Mouse (Mus musculus) urinary bladder, postnatal 4 days (tissue): ENCODE results near the gene Lrrc20.
A peak's percentile ranks its signal among the peaks of the same experiment; 100 is the strongest.

Experiments used
- DNase-seq, 2 experiments: peaks; one replicate each; pipeline ENCODE4 v3.0.0; 2021 to 2022; ENCODE audit warnings: low spot score in 2 of 2

The Lrrc20 gene

DNA sequence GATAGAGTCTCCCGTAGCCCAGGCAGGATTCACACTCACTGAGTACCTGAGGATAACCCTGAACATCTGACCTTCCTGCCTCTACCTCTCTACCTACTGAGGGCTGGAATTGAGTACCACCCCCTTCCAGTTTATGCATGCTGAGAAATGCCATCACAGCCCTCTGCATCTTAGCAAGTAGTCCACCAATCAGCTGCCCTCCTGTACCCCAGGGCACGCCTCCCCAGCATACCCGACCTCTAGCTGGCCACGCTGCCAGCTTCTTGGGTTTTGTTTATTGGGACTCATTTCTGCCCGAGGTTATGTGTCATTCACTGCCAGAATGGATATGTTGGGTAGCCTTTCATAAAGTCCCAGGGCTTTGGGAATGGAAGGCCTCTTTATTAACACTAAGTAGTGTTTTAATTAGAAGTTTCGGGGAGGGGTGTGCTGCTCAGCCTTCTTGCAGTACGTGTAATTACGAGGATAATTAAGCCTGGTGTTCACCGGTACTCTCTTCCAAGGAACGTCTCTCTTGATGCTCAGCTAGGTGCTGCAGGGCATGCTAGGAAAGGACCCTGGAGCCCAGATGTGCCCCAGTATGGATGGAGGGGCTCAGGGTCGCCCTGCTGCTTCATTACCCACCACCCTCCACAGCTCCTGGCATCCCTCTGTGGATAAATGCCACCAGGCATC, 36.8 kb downstream of the Lrrc20 start:
- DNase-seq, result no peak

DNA sequence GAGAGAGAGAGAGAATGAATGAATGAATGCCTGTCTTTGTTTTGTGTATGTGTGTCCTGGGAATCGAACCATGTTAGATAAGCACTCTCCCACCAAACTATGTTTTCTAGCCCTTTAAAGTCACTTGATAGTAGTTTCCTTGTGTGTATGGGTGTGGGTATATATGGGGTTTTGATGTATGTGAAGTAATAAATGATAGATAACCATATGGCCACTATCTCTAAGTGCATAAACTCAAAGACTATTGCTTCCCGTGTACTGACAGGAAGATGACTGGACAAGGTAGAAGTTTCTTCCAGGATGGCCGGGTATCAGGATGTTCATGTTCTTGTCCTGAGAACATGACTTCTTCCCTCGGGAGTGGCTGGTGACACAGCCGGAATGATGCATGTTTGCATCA, 41.3 kb downstream of the Lrrc20 start:
- DNase-seq, result no peak

DNA sequence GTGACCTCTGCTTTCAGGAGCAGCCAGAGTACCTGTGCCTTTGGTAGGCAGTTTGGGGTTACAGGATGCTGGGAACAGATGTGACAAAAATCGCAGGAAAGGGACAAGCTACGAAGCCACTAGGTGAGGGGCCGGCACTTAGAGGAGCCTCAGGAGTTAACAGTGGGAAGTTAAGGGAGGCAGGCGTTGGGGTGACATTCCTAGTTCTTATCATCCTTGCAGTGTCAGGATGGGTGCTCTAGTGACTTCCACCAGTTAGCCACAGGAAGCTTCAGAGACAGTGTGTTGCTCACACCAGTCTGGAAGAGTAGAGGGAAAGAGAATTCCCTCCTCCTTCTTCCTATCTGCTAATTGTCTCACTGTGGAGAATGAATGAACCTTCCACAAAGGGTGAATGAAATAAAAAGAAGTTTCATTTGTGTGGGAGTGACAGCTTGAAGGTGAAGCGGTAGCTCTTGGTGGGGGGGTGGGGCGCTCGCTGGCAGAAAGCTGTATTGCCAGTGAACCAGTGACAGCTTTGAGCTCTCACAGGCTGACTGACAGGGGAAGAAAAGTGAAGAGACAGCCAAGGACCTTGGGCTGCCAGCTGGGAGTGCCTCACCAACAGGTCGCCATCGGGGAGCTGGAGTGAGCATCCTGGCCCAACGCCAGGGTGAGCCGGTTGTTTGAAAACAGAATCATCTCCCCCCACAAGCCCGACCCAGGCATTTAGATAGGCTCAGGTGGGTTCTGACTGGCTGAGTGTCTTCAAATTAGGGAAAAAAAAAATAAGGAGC, 41.9 kb downstream of the Lrrc20 start:
- no peak for DNase-seq

DNA sequence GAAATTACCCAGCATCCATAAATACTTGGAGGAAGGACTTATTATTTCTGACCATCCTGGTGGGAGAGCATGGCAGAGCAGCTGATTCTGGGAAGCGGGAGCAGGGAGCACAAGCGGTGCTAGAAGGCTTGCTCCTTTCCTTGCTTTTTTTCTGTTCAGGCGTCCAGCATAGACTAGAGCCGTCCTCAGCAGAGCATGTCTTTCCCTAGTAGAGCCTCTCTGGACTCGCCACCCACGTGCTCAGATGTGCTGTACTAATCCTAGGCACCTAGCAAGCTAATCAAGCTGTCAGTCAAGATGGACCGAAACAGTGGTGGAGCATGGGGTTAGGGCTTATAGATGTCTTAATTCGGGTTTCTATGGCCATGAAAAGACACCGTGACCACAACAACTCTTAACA, 42.7 kb downstream of the Lrrc20 start:
- no peak for DNase-seq

DNA sequence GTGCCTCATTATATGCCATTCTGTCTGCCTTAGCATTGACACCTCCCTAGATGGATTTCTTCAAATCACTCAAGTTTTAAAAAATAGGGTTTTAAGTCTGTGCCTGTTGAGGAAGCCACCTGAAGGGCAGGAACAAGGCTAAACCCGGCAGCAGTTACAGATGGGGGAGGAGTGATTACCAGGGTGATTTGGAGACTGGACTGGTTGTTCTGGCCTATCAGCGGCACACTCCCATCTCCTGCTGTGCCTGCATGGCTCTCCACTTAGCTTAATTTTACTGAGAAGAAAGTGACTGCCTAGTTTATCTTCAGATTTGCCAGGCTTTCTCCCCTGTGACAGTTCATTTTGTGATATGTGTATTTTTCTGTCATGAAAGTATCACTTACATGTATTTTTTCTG, 43.9 kb downstream of the Lrrc20 start:
- DNase-seq, result no peak

DNA sequence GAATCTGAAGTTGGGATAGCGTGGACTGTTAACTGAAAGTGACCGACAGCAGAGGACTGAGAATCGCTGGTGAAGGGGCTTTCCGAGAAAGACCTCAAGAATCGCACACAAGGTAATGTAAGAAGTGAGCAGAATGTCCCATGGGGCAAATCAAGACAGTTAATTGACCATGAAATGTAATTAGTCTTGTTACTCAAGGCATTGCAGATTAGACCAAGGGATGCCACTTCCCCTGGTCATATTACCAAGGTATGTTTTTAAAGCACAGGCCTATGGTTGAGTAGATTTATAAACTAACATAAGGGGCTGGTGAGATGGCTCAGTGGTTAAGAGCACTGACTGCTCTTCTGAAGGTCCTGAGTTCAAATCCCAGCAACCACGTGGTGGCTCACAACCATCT, 45.1 kb downstream of the Lrrc20 start:
- DNase-seq, result no peak

DNA sequence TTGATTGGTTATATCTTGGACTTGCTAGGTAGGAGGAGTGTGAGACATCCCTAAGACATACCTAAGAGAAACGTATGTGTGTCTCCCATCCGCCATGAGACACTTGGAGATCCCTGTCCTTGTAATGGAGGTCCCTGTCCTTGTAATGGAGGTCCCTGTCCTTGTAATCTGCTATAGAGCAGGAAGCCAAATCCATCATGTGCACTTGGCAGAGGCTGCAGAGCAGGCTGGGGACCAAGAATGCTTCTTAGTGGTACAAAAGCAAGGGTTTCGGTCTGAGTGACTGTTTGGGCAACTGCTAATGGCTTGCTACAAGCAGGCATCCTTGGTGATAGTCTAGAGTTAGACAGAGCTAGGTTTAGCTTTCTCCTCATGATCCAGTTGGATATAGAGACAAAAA, 55.3 kb downstream of the Lrrc20 start:
- DNase-seq, result no peak

DNA sequence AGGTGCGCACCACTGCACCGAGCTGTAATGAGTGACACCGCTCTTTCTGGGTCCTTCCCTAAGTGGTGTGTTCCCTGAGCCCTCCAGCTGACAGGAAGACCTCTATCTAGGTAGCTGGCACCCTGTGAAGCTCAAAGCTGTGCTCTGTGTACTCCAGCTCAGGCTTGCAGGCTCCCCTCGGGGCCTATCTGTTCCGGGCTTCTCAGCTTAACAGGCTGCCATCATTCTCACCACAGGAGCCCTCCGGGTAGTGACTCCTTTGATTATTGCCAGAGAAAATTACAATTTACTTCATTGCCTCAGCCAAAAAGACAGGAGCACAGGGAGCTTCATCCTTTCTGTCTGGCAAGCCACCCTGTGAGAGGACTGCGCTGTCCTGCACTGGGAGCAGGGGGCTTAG, 57.7 kb downstream of the Lrrc20 start:
- DNase-seq, result no peak

DNA sequence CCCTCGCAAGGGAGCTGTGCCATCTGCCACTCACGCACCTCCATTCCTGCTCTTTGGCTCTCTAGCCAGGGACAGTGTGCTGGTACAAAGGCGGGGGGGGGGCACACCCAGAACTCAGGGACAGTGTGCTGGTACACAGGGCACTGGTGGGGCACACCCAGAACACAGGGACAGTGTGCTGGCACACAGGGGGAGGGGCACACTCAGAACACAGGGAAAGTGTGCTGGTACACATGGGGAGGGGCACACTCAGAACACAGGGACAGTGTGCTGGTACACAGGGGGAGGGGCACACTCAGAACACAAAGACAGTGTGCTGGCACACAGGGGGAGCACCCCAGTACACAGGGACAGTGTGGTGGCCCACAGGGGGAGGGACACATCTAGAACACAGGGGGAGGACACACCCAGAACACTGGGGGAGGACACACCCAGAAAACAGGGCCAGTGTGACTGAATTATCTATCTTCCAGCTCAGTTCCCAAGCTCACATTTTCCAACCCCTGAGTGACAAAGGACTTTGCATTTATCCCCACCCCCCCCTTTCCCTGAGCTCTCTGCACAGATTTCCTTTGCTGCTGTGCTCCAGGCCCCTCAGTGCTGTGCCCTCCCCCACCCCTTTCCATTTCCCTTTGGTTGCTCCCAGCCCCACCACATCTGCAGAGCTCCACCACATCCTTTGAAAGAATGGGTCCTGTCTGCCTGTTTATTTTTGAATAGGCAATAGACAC, 58.9 kb downstream of the Lrrc20 start:
- no peak for DNase-seq

DNA sequence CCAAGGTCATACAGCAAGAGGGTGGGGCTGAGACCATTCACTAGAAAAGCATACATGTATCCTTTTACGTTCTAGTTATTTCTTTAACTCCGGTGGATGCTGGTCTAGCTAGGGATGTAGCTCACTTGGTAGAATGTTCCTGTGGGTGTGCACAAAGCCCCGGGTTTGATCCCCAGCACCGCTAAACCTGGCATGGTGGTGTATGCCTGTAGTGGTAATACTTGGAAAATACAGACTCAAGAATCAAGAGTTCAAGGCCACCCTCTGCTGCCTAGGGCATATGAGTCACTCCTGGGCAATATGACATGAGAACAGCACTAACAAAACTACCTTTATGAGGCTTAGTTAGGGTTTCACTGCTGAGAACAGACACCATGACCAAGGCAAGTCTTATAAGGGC, 59.8 kb downstream of the Lrrc20 start:
- DNase-seq, result no peak

DNA sequence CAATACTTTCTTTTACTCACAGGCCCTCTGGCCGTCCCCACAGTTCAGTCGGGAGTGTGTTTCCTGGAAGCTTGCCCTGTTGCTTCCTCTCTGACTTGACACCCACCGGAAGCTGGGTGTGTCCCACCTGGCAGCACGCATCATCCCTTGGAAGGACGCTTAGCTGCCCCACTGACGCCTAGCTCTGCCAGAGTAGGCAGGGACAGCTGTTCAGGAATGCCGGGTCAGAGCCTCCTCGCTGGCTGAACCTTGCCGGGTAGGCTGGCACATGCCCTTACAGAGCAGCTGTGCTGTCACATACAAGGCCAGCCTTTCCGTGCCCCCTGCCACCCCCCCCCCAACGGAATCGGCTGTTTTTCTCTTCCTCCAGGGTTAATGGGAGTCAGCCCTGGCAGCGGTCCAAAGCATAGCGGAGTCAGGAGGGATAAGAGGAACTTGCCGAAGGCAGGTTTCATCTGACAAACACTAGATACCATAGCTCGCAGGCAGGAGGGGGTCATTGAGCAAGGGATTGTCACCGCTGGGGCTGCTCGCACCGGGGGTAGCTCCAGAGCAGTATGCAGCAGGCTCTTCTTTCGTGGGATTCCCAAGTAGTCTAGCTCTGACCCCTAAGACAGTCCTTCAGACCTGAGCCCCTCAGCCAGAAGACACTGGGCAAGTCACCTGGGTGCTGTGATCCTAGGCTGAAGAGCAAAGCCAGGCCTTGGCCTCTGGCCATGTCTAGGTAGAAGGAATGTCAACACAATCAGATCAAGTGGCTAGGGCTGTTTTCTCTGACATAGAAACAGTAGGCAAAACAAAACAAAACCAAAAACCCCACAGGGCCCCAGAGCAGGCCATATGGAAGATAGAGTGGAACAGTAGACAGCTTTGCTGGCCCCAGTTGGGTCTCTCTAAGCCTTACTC, 60.8 kb downstream of the Lrrc20 start:
- peak; percentile 37 to 77 for DNase-seq

DNA sequence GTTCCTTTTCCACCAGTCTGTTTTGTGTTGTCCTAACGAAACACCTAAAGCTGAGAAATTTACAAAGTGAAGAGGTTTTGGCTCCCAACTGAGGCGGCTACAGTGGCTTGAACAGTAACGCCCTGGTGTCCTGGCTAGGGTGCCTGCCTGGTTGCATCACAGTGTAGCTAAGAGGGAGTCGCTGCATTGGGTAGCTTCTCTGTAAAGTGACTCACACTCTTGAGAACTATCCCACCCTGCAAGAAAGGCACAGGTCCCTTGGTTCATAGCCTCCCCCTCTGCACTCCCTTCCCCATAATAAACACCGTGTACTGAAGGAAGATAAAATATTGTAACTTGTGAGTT, 61.4 kb downstream of the Lrrc20 start:
- no peak for DNase-seq

DNA sequence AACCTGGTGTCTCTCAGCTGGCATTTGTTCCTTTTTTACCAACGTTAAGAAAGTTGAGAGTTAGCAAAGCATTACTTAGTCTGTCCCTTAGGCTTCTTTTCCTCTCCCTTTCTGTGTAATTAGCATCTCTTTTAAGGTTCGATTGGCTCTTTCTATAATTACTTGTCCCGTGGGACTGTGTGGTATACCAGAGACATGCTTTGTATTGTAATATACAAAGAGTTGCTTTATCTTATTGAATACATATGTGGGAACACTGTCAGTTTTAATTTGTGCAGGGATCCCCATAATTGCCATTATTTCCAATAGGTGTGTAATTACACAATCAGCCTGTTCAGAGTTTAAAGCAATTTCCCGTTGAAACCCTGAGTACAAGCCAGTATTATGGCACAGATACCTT, 62.8 kb downstream of the Lrrc20 start:
- DNase-seq, result no peak

DNA sequence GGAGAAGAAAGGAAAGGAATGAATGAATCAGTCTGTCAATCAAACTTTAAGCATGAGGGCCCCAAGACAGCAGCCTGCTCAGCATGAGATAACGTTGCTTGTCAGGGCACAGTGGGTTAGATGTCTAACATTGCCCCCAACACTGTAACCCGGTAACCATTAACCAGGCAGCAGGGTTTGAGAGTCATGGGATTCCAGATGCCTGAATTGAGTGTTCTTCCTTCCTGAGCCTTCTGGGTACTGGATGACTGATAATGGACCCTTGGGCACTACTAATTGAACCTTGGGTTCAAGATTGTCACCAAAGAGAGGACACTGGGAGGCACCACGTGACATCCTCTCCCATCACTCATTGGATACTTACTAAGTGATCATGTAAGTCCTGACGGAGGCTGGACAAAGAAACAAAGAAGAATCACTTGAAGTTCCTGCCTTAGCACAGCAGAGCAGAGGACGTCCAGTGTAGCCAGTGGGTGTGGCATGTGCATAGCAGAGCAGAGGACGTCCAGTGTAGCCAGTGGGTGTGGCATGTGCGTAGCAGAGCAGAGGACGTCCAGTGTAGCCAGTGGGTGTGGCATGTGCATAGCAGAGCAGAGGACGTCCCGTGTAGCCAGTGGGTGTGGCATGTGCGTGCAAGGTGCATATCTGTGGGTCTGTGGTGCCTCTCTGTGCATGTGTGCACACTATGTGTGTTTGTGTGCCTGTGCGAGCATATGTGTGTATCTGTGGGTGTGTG, 68.7 kb downstream of the Lrrc20 start:
- no peak for DNase-seq

DNA sequence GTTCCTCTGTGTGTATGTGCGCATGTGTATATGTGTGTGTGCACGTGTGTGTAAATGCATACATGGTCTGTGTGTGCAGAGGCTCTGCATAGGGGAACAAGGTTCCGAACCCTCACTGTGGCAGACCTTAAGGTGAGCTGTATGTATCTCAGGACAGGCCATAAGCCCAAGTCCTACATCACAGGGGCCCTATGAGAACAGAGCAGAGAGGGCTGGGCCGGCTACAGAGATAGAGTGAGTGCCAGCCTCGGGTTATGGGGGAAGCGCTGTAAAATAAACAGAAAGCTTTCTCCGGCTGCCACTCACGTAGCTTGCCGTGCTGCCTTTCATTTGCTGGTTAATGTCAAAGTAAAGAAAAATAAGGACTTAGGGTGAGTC, 69.3 kb downstream of the Lrrc20 start:
- no peak for DNase-seq

DNA sequence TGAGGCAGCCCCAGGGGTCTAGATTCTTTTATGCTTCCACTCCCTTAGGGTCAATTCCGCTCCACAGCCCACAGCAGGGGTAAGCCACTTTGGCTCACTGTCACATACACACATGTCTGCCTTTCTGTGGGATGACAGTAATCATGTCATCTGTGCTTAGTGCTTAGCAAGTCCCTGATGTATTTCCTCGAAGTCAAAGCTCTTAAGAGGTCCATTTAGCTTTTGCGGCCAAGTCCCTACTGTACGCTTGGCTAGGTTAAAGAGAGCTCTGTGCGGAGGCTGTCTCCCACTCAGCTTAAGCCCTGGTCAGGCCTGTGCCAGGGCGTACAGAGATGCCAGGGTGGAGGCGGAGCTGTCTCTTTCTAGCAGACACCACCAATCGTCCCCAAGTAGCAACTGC, 74.5 kb downstream of the Lrrc20 start:
- no peak for DNase-seq

DNA sequence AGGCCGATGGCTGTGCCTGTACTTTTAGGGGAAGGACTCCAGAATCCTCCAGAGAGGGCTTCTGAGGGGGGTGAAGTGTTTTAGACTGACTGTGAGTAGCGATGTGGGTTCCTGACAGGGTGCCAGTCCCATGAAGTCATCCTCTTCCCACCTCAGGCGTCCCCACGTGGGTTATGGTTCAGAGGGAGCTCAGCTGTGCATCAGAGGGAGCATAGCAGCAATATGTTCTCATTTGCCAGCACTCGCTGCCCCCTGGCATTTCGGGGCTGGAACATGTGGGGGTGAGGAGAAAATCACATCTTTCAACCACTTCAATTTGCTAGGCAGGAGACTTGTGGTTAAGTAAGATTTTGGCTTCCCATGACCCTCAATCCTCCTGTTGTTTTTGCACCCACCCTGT, 79.6 kb downstream of the Lrrc20 start:
- DNase-seq, result no peak

DNA sequence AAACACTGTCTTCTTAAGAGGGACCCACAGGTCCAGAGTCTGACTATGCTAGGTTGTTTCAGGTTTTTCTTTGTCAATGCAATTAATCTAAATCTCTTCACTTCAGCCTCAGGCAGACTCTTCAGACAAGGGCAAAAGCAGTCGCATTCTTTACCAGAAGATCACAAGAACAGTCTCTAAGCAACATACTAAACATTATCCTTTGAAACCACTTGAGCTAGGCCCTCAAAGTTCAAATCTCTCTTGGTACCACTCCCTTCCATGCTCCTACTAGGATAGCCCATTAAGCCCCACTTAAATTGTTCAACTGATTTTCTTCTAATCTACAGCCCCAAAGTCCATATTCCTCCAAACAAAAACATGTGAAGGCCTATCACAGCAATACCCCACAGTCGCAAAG, 83.0 kb downstream of the Lrrc20 start:
- no peak for DNase-seq

DNA sequence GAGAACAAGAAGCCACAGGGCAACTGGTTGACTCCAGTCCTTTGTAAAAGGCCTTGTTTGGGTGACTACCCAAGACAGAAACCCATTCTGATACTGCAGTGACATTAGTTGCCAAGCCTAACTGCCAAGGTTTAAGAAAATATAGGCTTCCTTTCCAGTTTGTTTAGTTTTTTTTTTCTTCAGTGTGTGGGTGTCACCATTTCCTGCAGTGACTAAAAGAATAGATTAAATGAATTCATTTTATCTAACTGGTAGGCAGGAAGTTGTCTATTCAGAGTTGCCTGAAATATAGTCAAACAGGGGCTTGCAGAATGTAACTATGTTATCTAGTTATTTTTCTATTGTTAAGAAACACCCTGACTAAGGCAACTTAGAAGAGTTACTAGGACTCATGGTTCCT, 83.9 kb downstream of the Lrrc20 start:
- no peak for DNase-seq

DNA sequence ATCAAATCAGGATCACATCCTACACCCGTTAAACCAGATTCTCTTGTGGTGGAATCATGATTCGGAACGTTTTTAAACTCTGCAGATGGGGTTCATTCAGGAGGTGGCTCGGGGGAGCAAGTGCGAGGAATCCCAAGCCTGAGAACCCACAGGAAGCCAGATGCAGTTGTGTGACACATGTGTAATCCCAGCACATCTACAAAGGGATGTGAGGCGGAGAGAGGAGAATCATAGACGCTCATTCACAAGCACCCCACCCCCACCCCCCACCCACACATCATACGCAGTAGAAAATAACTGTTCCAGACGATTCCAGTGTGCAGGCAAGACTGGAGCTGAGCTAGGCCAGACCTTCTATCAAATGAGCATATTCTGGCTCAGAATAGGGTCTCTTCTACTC, 87.9 kb downstream of the Lrrc20 start:
- no peak for DNase-seq

DNA sequence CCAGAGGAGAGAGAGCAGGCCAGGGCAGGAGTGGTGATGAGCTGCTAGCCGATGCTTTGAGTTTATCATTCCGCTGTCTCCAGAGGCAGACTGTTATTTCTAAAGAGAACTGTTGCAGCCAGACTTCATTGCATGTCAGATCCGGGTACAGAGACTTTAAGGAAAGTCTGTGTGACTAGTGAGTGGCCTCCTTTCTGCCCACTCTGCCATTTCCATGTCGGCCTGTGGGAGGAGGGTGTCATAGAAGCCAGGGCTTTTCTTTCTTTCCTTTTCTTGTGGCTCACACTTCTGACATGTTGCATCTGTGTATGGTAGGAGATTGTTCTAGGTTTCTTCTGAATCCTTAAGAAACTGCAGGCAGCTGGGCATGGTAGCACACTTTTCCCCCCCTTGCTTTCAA, 88.8 kb downstream of the Lrrc20 start:
- no peak for DNase-seq
